Mouse (Mus musculus) erythroblast, embryonic 14.5 days (primary cell): Measurements from ENCODE around the gene Riok1. TPM values are rescaled to one million over a fixed set of nuclear protein-coding genes. Genes with fewer than 3 reads are reported as not detected.

Experiments used
- H3K27me3 ChIP-seq: 2 replicates; pipeline ENCODE4 v1.6.1; 2012; ENCODE audit warnings: inconsistent platforms; ENCODE audit not compliant: control insufficient read depth
- H3K36me3 ChIP-seq: 2 replicates; pipeline ENCODE4 v1.6.1; 2012; ENCODE audit warnings: mild to moderate bottlenecking, inconsistent platforms; ENCODE audit not compliant: control insufficient read depth
- H3K4me1 ChIP-seq: 2 replicates; pipeline ENCODE4 v1.6.1; 2012; ENCODE audit warnings: inconsistent platforms; ENCODE audit not compliant: control insufficient read depth
- H3K4me3 ChIP-seq: replicated peaks from 2 replicates; pipeline ENCODE3; 2012; ENCODE audit warnings: moderate library complexity, mild to moderate bottlenecking, inconsistent platforms
- H3K9me3 ChIP-seq: 2 replicates; pipeline ENCODE4 v1.6.1; 2012; ENCODE audit warnings: low read length, inconsistent platforms, mixed read lengths; ENCODE audit not compliant: control insufficient read depth
- GATA1 ChIP-seq: IDR thresholded peaks from 2 replicates; pipeline ENCODE4 v1.6.1; 2012; ENCODE audit warnings: low read length, inconsistent platforms, mixed read lengths
- TAL1 ChIP-seq: IDR thresholded peaks from 3 replicates; pipeline ENCODE4 v1.6.1; 2012; ENCODE audit warnings: low read length, inconsistent platforms, mixed read lengths
- polyA plus RNA-seq: library from polyadenylated mRNA; stranded (reverse); fragments of >175 nt; gene quantifications from 2 replicates; pipeline ENCODE4 v1.2.3, GENCODE M21; 2012

Riok1 gene
- polyA plus RNA-seq, 1 experiment: 1.2 TPM

- H3K4me1 ChIP-seq: peaks cover 38% of the 10 kb centered on the region
- TF ChIP-seq TAL1: no peak
- no peak for TF ChIP-seq GATA1
- no peaks in the 10 kb centered on the region; the same call in 1 of the 2 replicates for H3K9me3 ChIP-seq
- H3K36me3 ChIP-seq: peaks cover 37% of the 10 kb centered on the region
- no peaks in the 10 kb centered on the region for H3K27me3 ChIP-seq
- H3K4me3 ChIP-seq: peak overlapping the region; percentile 79
Observed at GRCm38 (mm10) chr13:38037811-38038210, 1.0 kb downstream of the Riok1 start.

DNA sequence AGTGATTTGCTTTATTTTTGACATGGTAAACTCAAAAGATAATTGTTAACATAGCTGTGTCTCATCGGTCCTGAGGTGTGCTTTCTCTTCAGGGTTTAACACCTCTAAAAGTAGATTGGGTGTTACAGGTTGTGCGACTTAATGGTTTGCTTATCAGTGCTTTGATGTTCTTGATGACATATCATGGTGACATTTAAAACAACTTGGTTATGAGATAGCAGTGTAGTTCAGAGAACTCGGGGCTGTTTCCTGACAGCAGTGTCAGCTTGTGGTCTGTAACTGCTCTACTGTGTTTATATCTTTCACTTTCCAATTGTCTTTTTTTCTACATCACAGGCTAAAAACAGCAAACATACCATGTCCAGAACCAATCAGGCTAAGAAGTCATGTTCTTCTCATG lies 13.1 kb downstream of the Riok1 start:
- peaks cover 92% of the 10 kb centered on the region for H3K36me3 ChIP-seq
- H3K27me3 ChIP-seq: no peaks in the 10 kb centered on the region
- TF ChIP-seq GATA1 (no peak), TAL1 (no peak)
- H3K9me3 ChIP-seq: no peaks in the 10 kb centered on the region
- no peaks in the 10 kb centered on the region for H3K4me1 ChIP-seq
- H3K4me3 ChIP-seq: no peak overlapping the region

DNA sequence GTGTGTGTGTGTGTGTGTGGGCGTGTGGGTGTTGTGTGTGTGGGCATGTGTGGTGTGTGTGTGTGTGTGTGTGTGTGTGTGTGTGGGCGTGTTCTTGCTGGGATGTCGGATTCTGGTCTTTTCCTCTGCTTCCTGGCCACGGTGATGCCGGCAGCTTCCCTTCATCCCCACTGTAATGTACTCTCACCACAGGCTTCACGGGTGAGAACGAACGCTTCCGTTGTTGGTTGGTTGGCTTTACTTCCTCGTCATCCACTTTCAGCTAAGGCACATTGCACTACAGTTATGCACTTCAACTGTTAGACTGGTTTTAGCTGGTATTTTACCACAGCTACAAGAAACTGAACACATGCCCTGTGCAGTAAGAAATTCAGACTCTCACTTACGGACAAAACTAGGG lies 25.9 kb downstream of the Riok1 start:
- H3K9me3 ChIP-seq: no peaks in the 10 kb centered on the region
- no peak for TF ChIP-seq GATA1
- H3K4me3 ChIP-seq: no peak overlapping the region
- H3K27me3 ChIP-seq: no peaks in the 10 kb centered on the region
- no peaks in the 10 kb centered on the region for H3K4me1 ChIP-seq
- H3K36me3 ChIP-seq: peaks cover 57% of the 10 kb centered on the region

DNA sequence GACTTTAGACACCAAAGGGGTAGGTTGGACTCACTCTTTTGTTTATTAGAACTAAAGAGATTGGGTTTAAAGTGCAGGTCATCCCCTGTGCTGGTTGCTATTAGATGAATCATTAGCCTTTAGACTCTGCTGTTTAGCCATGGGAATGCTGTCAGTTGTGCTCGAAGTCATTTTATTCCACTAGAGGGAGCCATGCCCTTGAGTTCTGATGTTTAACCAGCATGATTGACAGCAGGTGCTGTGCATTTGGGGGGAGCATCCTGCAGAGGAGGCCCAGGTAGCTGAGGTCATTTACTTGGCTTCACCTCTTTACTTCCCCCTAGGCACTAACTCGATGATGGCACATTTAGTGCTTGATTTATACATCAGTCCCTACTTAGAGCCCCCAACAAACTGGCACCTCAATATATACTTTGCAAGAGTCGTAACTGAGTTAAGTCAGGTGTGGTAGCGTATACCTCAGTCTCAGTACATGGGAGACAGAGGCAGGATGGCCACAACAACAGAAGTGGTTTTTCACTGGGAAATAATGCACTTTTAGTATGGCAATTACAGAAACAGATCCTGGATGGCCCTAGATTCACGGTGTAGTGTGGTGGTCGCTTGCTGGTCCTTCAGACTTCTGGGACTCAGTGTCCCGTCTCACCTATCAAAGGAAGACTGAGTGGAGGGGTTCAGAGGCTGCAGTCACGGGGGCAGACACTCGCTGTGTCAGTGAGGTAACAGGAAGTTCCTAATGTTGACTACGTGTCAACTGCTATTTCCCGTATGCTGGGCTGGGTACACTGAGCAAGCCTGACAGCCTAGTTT lies 28.3 kb downstream of the Riok1 start:
- no peaks in the 10 kb centered on the region for H3K27me3 ChIP-seq
- no peak overlapping the region for H3K4me3 ChIP-seq
- no peaks in the 10 kb centered on the region for H3K9me3 ChIP-seq
- peaks cover 35% of the 10 kb centered on the region for H3K36me3 ChIP-seq
- no peak for TF ChIP-seq TAL1
- no peak for TF ChIP-seq GATA1
- no peaks in the 10 kb centered on the region; the same call in 1 of the 2 replicates for H3K4me1 ChIP-seq

DNA sequence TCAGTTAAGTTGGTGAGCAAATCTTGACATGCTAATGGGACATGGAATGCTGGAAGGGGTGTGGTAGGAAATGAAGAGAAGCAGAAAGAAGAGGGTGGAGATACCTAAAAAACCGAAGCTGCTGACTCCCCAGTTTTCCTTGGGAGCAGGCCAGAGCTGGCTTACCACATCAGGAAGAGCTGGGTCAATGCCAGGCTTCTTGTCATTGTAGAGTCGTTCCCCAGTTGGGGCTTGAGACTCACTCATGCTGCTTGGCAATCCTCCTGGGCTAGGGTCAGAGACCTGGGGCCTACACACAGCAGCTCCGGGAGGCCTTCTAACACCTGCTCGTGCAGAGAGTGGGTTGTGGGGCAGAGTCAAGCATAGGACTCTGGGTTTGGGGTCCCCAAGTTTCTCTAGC lies 34.1 kb downstream of the Riok1 start:
- Histone ChIP-seq H3K27me3 (peaks cover 3% of the 10 kb centered on the region; the same call in 1 of the 2 replicates), H3K4me3 (no peak overlapping the region), H3K36me3 (no peaks in the 10 kb centered on the region), H3K4me1 (peaks cover 10% of the 10 kb centered on the region), H3K9me3 (no peaks in the 10 kb centered on the region)
- no peak for TF ChIP-seq GATA1
- no peak for TF ChIP-seq TAL1

GRCm38 (mm10) chr13:38073374-38074307 lies 36.8 kb downstream of the Riok1 start:
- H3K9me3 ChIP-seq: no peaks in the 10 kb centered on the region
- H3K27me3 ChIP-seq: peaks cover 11% of the 10 kb centered on the region
- H3K4me3 ChIP-seq: no peak overlapping the region
- no peak for TF ChIP-seq GATA1
- no peak for TF ChIP-seq TAL1
- peaks cover 10% of the 10 kb centered on the region for H3K4me1 ChIP-seq
- H3K36me3 ChIP-seq: no peaks in the 10 kb centered on the region

- H3K27me3 ChIP-seq: peaks cover 13% of the 10 kb centered on the region
- TF ChIP-seq TAL1 (no peak), GATA1 (no peak)
- no peaks in the 10 kb centered on the region for H3K9me3 ChIP-seq
- no peak overlapping the region for H3K4me3 ChIP-seq
- H3K4me1 ChIP-seq: peaks cover 10% of the 10 kb centered on the region
- H3K36me3 ChIP-seq: no peaks in the 10 kb centered on the region
Observed at GRCm38 (mm10) chr13:38074404-38074803, 37.6 kb downstream of the Riok1 start.

DNA sequence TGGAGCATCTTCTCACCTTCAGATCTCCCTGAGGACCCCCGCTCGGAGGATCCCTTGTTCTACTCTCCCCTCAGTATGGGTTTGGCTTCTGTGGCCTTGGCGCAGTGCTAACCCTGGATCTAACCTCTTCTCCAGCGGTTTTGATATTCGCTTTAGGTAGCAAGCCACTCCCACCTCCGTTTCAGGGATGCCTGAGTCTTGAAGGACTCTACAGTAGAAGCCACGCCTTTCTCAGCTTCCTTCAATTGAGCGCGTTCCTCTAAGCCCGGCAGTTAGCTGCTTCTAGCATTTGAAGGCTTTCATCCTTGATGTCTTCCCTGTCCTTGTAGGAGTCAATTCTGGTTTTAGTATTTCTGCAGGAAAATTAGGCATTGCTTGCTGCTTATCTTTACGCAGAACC lies 40.3 kb downstream of the Riok1 start:
- peaks cover 13% of the 10 kb centered on the region for H3K27me3 ChIP-seq
- peaks cover 10% of the 10 kb centered on the region for H3K4me1 ChIP-seq
- TF ChIP-seq TAL1: no peak
- no peak for TF ChIP-seq GATA1
- H3K36me3 ChIP-seq: no peaks in the 10 kb centered on the region
- no peak overlapping the region for H3K4me3 ChIP-seq
- no peaks in the 10 kb centered on the region for H3K9me3 ChIP-seq

GRCm38 (mm10) chr13:38078836-38079235 lies 42.0 kb downstream of the Riok1 start:
- H3K9me3 ChIP-seq: no peaks in the 10 kb centered on the region
- no peaks in the 10 kb centered on the region for H3K36me3 ChIP-seq
- H3K4me1 ChIP-seq: peaks cover 8% of the 10 kb centered on the region
- TF ChIP-seq TAL1 (no peak), GATA1 (no peak)
- H3K27me3 ChIP-seq: peaks cover 13% of the 10 kb centered on the region
- no peak overlapping the region for H3K4me3 ChIP-seq
